Mouse (Mus musculus) urinary bladder, postnatal 14 days (tissue): Measurements from ENCODE around the gene Cdc42ep4.

Experiments used
- DNase-seq: peaks from one replicate; pipeline ENCODE4 v3.0.0; 2021; ENCODE audit warnings: low spot score

Cdc42ep4 gene

DNA sequence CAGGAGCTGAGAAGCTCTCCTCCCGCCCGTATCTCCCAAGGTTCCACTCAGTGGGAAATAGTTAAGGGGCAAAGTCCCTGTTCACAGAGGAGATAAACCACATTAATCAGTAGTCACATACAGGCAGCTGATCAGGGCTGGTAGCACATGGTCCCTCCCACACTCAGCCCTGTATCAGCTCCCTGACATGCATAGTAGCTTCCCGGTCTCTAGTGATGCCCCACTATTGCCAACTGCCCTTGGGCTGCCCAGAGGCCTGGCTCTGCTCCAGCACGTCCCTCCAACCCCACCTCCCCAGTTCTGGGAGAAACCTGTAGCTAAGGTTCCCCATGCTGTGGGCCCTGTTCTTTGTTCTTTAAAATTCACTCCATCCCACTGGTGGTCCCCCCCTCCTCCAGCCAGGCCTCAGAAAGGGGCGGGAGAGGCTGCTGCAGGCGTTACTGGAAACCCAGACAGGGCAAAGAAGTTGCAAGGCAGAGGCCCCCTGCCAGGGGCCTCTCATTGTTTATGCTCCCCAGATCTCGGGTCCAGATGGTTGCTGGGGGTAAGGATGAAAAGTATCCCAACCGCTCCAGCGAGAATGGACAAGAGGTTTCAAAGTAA is 1.8 kb downstream of the Cdc42ep4 start:
- DNase-seq, result no peak

DNA sequence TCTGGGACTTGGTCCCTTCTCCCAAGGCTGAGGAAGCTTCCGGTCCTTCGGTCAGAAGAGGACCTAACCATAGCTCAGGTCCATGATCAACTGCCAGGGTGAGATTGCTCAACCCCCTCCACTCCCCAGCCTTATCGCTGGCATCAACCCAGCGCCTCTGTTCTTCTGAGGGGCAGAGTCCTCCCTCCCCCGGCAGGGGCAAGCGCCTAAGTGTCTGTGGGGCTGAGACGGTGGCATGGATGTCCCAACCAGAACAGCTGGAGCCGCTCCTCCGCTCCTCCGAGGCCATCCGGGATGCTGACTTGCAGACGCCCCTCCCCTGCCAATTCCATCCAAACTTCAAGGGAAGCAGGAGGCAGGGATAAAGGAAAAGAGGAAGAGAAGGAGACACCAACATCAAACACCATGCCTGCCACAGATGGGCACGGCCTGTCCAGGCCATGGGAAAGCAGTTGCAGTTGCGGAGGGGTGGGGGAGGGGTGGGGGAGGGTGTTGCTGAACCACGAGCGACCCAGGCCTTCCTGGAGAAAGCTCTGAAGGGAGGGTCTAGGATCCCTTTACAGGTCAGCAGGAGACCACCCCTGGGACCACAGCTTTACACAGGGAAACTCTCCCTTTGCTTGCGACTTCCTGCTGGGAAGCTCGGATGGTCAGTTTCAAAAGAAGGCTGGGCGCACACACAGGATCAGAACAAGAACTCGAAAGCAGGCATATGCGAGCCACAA is 2.7 kb downstream of the Cdc42ep4 start:
- peak; percentile 73 for DNase-seq

DNA sequence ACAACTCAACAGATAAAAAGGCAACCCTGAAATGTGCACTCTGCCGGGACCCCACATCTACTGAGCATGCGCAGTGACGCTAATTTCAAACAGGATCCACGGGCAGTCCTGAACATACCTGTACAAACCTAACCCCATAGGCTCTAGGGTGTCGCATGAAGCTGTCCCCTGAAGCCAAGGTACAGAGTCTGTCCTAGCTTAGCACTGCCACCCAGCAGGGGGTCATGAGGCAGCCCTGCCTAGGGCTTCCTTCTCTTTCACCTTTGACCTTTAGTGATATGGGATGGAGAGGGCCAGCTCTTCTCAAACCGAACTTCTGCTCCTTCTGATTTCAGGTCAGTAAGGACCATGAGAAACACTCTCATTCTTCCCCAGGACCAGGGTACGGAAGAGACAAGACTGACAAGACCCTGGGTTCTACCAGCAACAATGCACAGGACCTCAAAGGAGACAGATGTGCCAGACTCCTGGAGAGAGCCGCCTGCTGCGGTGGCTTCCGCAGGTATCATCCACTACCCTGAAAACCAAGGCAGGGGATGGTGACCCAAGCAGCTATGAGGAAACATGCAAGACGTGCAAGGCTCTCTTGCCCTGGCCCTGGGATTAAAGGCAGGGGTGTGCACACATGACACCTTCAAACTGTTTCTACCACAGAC is 3.8 kb downstream of the Cdc42ep4 start:
- DNase-seq, result no peak

DNA sequence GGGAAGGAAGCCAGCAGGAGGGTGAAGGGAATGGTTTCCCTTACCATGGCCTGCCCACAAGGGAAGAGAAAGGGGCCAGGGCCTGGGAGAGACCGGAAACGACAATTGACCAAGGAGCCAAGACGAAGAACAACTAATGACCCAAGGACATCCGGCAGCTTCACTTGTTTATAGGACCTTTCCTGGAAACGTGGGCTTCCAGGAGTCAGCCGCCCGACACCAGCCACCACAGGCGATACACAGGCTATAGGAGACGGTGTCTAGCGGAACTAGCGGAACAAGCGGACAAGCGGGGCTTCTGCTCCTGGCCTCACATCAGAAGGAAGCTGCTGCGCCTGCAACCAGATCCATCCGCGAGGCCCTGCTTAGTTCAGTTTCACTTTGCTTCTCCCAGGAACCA is 4.6 kb downstream of the Cdc42ep4 start:
- no peak for DNase-seq

DNA sequence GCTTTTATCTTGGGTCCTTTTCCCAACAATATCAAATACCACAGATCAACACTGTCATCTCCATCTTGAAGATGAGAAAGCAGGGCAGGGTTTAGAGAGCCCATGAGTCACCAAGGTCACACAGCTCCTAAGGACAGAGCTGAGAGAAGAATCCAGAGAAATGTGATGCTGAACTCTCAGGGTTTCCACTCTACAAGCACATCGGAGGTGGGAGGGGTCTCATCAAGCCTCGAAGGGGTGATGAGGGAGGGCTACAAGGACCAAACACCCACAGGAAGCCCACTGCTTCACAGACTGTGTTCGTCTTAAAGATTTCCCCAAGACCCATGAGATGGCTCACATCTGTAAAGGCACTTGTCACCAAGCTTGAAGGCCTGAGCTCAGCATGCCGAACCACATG is 5.7 kb downstream of the Cdc42ep4 start:
- no peak for DNase-seq

DNA sequence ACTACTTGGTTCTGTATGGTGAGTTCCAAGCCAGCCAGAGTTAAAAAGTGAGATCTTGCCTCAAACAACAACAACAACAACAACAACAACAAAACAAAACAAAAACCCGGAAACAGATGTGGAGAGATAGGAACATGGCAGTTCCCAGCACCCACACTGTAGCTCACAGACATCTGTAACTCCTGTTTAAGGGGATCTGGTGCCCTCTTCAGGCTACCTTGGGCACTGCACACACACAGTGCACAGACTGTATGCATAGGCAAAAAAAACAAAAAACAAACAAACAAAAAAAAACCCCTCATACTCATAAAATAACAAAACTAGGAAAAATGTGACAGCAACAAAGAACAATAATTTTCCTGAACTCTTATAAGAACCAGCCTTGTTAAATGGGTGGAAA is 8.7 kb downstream of the Cdc42ep4 start:
- no peak for DNase-seq

DNA sequence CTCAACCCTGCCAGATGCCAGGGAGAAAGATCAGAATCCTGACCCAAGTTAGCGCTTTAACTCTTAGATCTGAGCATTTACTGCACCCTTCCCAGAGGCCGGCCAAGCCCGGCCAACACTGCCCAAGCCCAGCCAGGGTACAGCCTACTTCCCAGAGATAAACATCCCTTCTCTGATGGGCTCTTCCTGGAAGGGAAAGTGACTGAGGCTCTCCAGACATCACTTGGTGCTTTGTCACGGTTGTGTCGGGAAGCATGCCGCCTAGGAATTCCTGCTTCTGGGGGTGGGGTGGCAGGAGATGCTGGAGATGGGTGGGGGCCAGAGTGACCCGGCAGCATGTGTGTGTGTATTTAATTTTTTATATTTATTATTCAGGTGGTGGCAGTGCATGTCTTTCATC is 11.6 kb downstream of the Cdc42ep4 start:
- no peak for DNase-seq

DNA sequence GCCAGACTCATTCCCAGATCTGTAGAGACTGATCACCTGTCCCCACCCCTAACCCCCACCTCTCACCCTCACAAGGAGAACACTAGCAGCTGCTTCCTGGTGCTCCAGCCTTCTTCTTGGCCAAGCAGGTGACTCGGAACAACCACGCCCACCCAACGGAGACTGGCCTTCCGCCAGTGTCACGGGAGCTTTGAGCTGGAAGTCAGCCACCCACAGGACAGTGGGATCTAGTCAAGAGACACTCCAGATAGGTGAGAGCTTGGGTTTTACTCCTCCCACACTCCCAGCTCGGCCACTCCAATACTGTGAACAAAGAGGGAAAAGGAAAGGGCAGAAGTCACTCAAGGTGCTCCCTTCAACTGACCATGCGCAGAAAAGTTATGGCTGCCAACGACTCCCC is 12.5 kb downstream of the Cdc42ep4 start:
- peak; percentile 67 for DNase-seq

DNA sequence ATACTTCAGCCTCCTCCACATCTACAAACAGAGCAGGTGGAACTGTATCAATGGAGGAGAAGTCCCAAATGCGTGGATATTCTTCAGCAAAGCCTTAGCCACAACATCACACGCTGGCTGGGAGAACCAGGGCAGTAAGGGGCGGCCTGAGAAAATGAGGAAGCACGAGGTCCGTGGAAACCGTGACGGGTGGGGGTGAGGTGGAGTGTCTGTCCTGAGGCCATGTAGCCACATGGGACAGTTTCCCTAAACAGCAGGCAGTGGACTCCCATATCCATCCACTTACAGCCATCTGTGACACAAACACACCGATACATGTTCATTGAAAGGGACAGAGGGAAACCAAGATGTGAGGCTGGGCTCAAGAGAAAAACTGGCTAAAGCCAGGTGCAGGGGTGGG is 13.8 kb downstream of the Cdc42ep4 start:
- DNase-seq, result no peak

DNA sequence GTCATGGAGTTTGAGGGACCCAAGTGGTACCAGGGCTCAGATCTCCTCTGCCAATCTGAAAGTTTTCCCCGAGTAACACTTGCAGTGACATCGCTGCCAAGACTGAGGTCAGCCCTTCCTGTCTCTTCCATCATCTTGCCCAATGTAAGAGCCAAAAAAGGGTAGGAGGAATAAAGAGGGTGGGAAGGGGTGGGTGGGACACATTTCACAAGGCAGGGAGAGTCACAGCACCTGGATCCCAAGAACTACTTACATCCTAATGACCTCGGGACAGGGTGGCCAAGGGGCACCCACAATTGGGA is 14.2 kb downstream of the Cdc42ep4 start:
- DNase-seq, result no peak

DNA sequence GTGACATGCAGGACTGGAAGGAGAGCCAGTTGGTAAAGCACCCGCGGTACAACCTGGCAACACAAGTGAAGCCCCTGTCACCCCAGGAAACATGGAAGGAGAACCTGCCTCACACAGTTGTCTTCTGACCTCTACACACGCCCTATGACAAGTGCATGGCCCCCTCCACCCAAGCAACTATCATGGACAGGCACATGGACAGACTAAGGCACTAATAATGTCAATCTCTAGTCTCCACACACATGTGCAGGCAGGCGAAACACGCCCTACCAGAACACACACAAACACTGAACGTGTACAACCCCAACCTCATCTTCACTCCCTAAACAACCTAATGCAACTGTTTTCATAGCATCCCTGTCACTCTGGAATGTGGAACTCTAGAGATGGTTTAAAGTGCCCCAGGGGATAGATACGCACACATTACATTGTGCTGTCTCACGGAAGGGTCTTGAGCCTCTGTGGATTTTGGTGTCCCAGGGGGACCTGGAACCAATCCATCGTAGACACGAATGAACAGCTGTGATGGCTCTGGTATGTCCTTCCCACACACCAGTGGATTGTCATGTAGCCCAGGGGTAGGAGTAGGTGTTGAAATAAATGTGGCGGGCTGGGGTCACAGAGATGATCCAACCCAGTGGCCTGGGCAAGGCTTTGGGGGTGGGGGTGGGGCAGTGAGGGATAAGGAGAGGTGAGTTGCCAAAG is 14.7 kb downstream of the Cdc42ep4 start:
- DNase-seq, result no peak

DNA sequence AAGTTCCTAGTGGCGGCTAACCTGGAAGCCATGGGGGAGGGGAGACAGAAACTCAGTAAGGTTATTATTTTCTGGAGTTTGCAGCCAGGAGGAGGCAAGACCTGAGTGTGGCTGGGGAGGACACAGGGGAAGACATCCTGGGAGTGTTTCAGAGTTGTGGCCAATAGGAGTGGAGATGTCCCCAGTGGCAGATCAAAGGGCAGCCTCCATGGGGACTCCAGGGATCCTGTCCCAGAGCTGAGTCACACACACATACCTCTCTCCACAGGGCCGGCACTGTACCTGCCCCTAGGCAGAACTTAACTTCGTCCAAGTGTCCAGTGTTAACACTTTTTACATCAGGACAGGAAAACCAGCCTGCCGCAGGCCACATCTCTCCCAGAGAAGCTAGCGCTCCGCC is 16.5 kb downstream of the Cdc42ep4 start:
- DNase-seq, result no peak

DNA sequence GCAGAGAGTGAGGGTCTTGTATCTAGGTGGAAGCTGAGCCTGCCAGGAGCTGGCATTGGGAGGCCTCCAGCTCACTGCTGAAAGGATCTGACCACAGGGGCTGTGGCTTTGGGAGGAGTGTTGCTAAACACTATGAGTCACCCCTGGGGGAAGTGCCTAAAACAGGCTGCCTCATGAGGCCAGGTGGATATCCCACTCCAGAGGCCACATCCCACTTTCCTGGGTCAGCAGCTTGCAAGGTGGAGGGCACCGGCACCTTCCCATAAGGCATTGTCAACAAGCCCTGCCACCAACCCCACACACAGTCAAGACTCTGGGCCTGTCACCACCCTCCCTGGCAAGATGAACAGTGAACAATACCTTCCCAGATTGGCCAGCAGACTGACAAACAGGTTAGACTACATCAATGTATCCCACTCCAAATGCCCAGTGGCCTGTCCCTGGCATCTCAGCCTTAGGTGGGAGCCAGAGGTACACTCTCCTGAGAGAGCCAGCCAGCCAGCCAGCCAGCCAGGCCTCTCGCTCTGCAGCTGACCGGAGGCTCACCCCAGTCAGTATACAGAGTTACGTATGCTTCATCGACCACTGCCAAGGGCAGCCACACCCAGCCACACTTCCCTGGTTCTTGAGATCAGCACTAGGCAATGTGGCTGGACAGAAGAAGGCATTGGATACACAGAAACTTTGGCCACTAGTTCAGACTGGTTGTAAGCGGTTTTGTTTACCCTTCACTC is 17.9 kb downstream of the Cdc42ep4 start:
- peak; percentile 73 for DNase-seq

DNA sequence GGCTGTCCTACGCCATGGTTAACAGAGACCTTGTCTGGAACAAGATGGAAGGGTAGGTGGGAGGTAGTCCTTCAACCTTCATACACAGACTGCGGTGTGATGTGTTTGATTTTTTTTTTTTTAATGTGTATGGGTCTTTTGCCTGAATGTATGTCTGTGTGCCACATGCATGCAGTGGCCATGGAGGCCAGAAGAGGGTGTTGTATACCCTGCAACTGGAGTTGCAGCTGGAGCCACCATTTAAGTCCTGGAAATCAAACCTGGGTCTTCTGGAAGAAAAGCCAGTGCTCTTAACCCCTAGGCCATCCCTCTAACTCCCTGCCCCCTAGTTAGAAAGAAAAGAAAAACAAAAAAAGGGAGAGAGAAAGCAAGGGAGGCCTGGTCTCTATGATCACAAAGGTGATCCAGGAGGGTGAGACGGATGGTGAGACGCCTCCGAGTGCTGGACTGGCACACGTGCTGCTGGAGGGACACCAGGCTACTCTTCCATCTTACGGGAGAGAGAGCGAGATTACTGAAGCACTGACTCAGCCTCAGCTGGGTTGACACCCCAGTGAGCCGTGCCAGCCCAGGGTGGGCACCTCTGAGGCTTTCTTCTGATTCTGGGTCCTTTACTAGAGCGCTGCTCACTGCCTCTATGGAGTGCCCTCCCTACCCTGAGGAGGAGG is 19.6 kb downstream of the Cdc42ep4 start:
- DNase-seq, result no peak

DNA sequence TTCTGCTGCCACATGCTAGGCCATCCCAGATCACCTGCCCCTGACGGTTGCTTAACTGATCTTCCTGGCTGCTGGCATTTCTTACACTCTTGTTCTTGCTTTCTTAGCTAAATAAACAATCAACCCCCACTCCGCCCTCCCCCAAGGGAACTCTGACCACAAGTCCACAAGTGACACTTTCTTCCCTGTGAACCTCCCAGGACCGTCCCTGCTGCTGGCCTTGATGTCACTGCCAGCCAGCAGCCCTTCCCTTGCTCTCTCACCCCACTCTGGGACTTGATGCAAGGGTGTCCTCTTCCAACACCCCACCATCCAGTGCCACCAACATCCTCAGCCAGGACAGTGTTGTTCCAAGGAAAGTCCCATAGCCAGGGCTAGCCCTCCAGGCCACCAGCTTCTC is 20.8 kb downstream of the Cdc42ep4 start:
- DNase-seq, result no peak

DNA sequence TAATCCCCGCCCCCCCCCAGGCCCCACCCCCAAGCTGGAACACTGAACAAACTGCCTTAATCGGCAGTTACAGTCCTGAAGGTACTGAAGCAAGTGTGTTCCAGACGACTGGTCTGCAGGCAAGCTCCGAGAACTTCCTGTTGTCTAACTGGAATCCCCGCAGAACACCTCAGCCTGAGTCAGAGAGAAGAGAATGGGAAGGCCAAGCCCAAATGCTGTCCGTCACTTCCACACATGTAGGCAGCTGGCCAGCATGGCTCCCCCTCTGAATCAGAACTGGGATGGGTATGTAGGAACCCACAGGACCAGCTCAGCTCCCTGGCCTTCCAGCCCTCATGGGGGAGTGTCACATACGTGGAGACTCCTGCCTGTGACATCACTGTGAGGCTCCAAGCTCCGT is 21.8 kb downstream of the Cdc42ep4 start:
- peak; percentile 69 for DNase-seq

DNA sequence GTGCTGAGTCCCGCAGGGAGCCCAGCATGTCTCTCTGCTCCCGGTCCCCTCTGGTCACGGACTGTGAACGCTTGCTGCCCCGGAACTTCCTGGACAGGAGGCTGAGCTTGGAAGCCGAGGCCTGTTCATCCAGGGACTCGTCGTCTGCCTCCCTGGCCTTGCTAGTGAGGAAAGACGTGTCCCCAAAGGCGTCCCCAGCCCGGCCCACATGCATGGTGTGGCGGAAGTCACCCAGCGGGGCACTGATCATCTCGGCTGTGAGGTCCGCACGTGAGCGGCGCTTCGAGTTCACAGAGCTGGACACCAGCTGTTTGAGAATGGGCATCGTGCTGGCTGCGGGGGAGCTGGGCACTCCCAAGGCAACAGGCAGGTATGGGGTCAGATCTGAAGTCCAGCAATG is 22.4 kb downstream of the Cdc42ep4 start:
- no peak for DNase-seq

DNA sequence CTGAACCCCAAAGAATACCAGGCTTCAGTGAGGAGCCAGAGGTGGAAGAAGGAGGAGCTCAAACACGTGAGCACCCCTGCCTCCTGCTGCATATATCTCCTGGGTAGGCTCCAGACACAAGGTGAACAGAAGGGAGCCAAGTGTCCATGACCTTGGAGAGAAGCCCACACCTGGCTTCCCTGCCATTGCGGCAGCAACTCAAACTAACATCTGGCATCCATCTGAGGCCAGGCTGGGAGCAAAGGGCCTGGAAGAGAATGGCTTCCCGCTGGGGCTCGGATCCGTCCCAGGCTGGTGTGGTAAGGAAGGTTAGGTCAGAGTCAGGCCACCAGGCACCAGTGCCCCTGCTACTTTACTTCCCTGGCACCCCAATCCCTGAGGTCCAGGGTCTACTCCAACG is 23.7 kb downstream of the Cdc42ep4 start:
- no peak for DNase-seq

DNA sequence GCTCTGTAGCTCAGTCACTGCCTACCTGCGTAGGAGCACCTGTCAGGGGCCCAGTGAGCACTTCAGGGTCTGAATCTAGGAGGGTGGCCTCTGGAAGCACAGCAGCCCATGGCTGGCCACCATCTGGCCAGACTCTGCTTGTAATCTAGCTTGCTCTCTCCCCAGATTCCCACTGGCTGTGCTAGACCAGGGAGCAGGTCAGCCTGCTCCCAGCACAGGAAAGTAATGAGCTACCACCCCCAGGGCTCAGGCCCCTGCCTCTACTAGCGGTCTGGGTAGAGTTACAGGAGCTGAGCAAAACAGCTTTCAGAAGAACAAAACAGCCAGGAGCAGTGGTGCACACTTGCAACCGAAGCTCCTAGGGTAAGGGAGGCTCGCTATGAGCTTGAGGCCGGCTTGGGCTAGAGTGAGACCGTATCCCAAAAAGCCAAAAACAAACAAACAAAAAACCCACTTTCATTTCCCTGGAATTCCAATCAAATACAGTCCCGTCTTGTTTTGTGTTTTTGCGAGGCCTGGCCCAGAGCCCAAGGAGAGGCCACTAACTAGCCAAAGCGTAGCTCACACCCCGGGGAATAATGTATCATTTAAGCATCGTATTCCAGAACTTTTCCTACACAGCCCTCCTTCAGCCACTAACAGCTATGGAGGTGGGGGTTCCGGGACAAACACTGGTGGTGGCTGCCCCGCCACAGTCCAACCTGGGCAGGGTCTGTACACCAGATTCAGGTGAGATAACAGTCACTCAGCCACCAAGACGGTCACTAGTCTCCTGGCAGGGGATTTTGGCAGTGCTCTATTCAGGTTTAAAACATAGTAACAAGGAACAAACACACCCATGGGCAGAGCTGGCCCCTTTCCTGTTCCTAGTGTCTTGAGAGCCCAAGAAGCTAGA is 24.4 kb downstream of the Cdc42ep4 start:
- no peak for DNase-seq

DNA sequence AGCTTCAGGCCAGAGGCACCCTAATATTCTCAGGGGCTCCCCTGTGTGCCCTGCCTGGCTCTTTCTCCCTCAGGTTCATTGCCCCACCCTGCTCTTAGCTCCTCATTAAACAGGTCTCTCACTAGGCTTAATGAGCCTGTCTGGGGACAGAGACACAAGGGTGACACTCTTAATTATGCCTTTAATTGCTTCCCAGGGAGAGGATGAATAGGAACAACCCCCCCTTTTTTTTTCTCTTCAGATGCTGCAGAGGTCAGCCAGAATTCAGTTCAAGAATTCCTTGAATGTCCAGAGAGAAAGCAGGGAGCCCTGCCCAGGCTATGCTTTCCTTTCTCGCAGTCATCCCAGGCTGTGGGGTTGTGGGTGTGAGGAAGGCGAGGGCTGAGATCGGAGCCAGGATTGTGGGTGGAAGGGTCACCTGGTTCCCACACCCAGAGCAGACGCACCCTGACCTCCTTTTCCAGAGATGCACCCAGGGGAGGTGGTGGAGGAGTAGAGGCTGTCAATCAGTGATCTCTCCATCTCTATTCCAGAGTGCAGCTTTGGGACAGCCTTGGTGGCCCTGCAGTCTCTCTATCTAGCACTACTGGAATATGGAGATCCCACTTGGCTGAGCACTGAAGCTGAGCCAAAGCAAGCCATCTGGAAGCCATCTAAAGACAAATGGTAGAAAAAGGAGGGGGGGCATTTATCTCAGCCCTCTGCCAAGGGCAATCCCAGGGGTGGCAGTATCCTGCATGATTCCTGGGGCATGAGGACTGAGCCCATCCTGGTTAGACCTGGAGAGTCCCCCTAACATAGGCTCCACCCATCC is 26.2 kb downstream of the Cdc42ep4 start:
- DNase-seq, result no peak
